Mouse (Mus musculus) midbrain, embryonic 10.5 days (tissue): ENCODE results near the gene Ndufa13. TPM values are rescaled to one million over a fixed set of nuclear protein-coding genes. Genes with fewer than 3 reads are reported as not detected.

ENCODE experiments used
- DNase-seq: peaks from one replicate; pipeline ENCODE4 v3.0.0-alpha.2; 2017; ENCODE audit warnings: low spot score
- H3K27ac ChIP-seq: fragments of 300-500 bp; sonication (generic); replicated peaks from 2 replicates; pipeline ENCODE4 v1.5.1; 2016; ENCODE audit warnings: mild to moderate bottlenecking
- H3K27me3 ChIP-seq: fragments of 300-500 bp; sonication (generic); 2 replicates; pipeline ENCODE4 v1.6.1; 2016; ENCODE audit warnings: low read depth, mild to moderate bottlenecking; ENCODE audit not compliant: poor library complexity, severe bottlenecking
- H3K36me3 ChIP-seq: fragments of 300-500 bp; sonication (generic); 2 replicates; pipeline ENCODE4 v1.6.1; 2016; ENCODE audit warnings: mild to moderate bottlenecking, moderate library complexity
- H3K4me1 ChIP-seq: fragments of 300-500 bp; sonication (generic); 2 replicates; pipeline ENCODE4 v1.6.1; 2016
- H3K4me3 ChIP-seq: fragments of 300-500 bp; sonication (generic); 2 replicates; pipeline ENCODE4 v1.5.1; 2016; ENCODE audit warnings: mild to moderate bottlenecking, moderate library complexity
- H3K9me3 ChIP-seq: fragments of 300-500 bp; sonication (generic); replicated peaks from 2 replicates; pipeline ENCODE4 v1.6.1; 2016; ENCODE audit warnings: mild to moderate bottlenecking
- WGBS: fragments of 180-500 bp; shearing (Covaris S2); methylation state at CpG from one replicate; pipeline ENCODE4 v1.1.7; 2016; 5-methylcytosine and 5-hydroxymethylcytosine counted together
- polyA plus RNA-seq: library from polyadenylated mRNA; unstranded; fragments of >200 nt; fragmentation: Nextera tagmentation; extraction: Ambion mirVana; gene quantifications from 2 replicates; pipeline ENCODE4 v1.2.1, GENCODE M21; 2016

Ndufa13 gene
- polyA plus RNA-seq, 1 experiment from 2014 or later, result 174 TPM

GRCm38 (mm10) chr8:69870907-69871306 lies 31.5 kb downstream of the Ndufa13 start:
- H3K36me3 ChIP-seq, result peaks cover 46% of the 10 kb centered on the region
- WGBS, result 81% methylated on average over 6 of the region's 6 CpGs

GRCm38 (mm10) chr8:69870003-69870765 lies 32.2 kb downstream of the Ndufa13 start:
- 86% methylated on average over 11 of the region's 11 CpGs for whole genome bisulfite sequencing
- no peak for DNase-seq
- Histone ChIP-seq H3K27me3 (0 out of 2 replicates have a peak, but pooled peaks cover 7% of the 10 kb centered on the region), H3K4me1 (peaks cover 3% of the 10 kb centered on the region; the same call in 1 of the 2 replicates), H3K9me3 (no peaks in the 10 kb centered on the region), H3K4me3 (no peak overlapping the region), H3K27ac (no peak overlapping the region), H3K36me3 (peaks cover 53% of the 10 kb centered on the region)

More at GRCm38 (mm10) chr8:69870907-69871306, 31.5 kb downstream of the Ndufa13 start:
- Histone ChIP-seq H3K27ac (no peak overlapping the region), H3K27me3 (peaks cover 14% of the 10 kb centered on the region; the same call in 1 of the 2 replicates), H3K4me1 (peaks cover 3% of the 10 kb centered on the region; the same call in 1 of the 2 replicates), H3K9me3 (no peaks in the 10 kb centered on the region), H3K4me3 (no peak overlapping the region)
- DNase-seq, result no peak

GRCm38 (mm10) chr8:69867696-69868326 lies 34.5 kb downstream of the Ndufa13 start:
- no peak for DNase-seq
- H3K9me3 ChIP-seq, result no peaks in the 10 kb centered on the region
- H3K27ac ChIP-seq, result no peak overlapping the region
- H3K36me3 ChIP-seq, result peaks cover 67% of the 10 kb centered on the region
- no peaks in the 10 kb centered on the region for H3K27me3 ChIP-seq
- no peak overlapping the region for H3K4me3 ChIP-seq
- H3K4me1 ChIP-seq, result no peaks in the 10 kb centered on the region
- WGBS, result 76% methylated on average over 5 of the region's 5 CpGs

- DNase-seq, result no peak
- Histone ChIP-seq H3K4me1 (no peaks in the 10 kb centered on the region), H3K36me3 (peaks cover 66% of the 10 kb centered on the region), H3K27me3 (no peaks in the 10 kb centered on the region), H3K27ac (no peak overlapping the region), H3K4me3 (no peak overlapping the region), H3K9me3 (no peaks in the 10 kb centered on the region)
- 88% methylated on average over 5 of the region's 5 CpGs for WGBS
Measured at GRCm38 (mm10) chr8:69864180-69864579, 38.2 kb downstream of the Ndufa13 start.

- 89% methylated on average over 5 of the region's 5 CpGs for WGBS
- Histone ChIP-seq H3K9me3 (no peaks in the 10 kb centered on the region), H3K27me3 (no peaks in the 10 kb centered on the region), H3K27ac (no peak overlapping the region), H3K4me1 (no peaks in the 10 kb centered on the region), H3K36me3 (peaks cover 73% of the 10 kb centered on the region), H3K4me3 (no peak overlapping the region)
- DNase-seq, result no peak
Measured at GRCm38 (mm10) chr8:69863387-69864020, 38.9 kb downstream of the Ndufa13 start.

- H3K4me1 ChIP-seq, result no peaks in the 10 kb centered on the region
- H3K4me3 ChIP-seq, result no peak overlapping the region
- H3K36me3 ChIP-seq, result peaks cover 68% of the 10 kb centered on the region
- H3K9me3 ChIP-seq, result no peaks in the 10 kb centered on the region
- no peaks in the 10 kb centered on the region for H3K27me3 ChIP-seq
- 74% methylated on average over 2 of the region's 2 CpGs for WGBS
- DNase-seq, result no peak
- H3K27ac ChIP-seq, result no peak overlapping the region
Measured at GRCm38 (mm10) chr8:69861251-69861650, 41.1 kb downstream of the Ndufa13 start.

GRCm38 (mm10) chr8:69860807-69861206 lies 41.6 kb downstream of the Ndufa13 start:
- no peak for DNase-seq
- H3K27ac ChIP-seq, result no peak overlapping the region
- no peak overlapping the region for H3K4me3 ChIP-seq
- H3K9me3 ChIP-seq, result no peaks in the 10 kb centered on the region
- H3K36me3 ChIP-seq, result peaks cover 63% of the 10 kb centered on the region
- 56% methylated on average over 4 of the region's 4 CpGs for WGBS
- no peaks in the 10 kb centered on the region for H3K27me3 ChIP-seq
- H3K4me1 ChIP-seq, result no peaks in the 10 kb centered on the region

GRCm38 (mm10) chr8:69853869-69854268 lies 48.5 kb downstream of the Ndufa13 start:
- no peak overlapping the region for H3K27ac ChIP-seq
- no peaks in the 10 kb centered on the region for H3K4me1 ChIP-seq
- H3K36me3 ChIP-seq, result peaks cover 49% of the 10 kb centered on the region
- no peak overlapping the region for H3K4me3 ChIP-seq
- H3K27me3 ChIP-seq, result no peaks in the 10 kb centered on the region
- no peak for DNase-seq
- 91% methylated on average over 10 of the region's 10 CpGs for WGBS
- H3K9me3 ChIP-seq, result 0 out of 2 replicates have a peak, but pooled peaks cover 3% of the 10 kb centered on the region

GRCm38 (mm10) chr8:69850926-69851506 lies 51.3 kb downstream of the Ndufa13 start:
- no peaks in the 10 kb centered on the region for H3K4me1 ChIP-seq
- no peak for DNase-seq
- H3K9me3 ChIP-seq, result 0 out of 2 replicates have a peak, but pooled peaks cover 3% of the 10 kb centered on the region
- H3K27me3 ChIP-seq, result no peaks in the 10 kb centered on the region
- H3K36me3 ChIP-seq, result peaks cover 45% of the 10 kb centered on the region
- H3K4me3 ChIP-seq, result no peak overlapping the region
- 84% methylated on average over 7 of the region's 7 CpGs for WGBS
- H3K27ac ChIP-seq, result no peak overlapping the region

- Histone ChIP-seq H3K27me3 (no peaks in the 10 kb centered on the region), H3K4me3 (no peak overlapping the region), H3K4me1 (no peaks in the 10 kb centered on the region), H3K9me3 (0 out of 2 replicates have a peak, but pooled peaks cover 3% of the 10 kb centered on the region), H3K36me3 (peaks cover 45% of the 10 kb centered on the region), H3K27ac (no peak overlapping the region)
- DNase-seq, result no peak
- WGBS, result 49% methylated on average over 3 of the region's 3 CpGs
Measured at GRCm38 (mm10) chr8:69849899-69850298, 52.5 kb downstream of the Ndufa13 start.

GRCm38 (mm10) chr8:69848951-69849350 lies 53.4 kb downstream of the Ndufa13 start:
- H3K36me3 ChIP-seq, result peaks cover 44% of the 10 kb centered on the region
- H3K27ac ChIP-seq, result no peak overlapping the region
- 0 out of 2 replicates have a peak, but pooled peaks cover 3% of the 10 kb centered on the region for H3K9me3 ChIP-seq
- WGBS, result 89% methylated on average over 8 of the region's 8 CpGs
- no peaks in the 10 kb centered on the region for H3K27me3 ChIP-seq
- H3K4me3 ChIP-seq, result no peak overlapping the region
- no peak for DNase-seq
- no peaks in the 10 kb centered on the region for H3K4me1 ChIP-seq
